Mouse (Mus musculus) erythroblast, embryonic 14.5 days (primary cell): ENCODE results near the gene Tbl1xr1. TPM values are rescaled to one million over a fixed set of nuclear protein-coding genes. Genes with fewer than 3 reads are reported as not detected.

Experiments
- H3K27me3 ChIP-seq: 2 replicates; pipeline ENCODE4 v1.6.1; 2012; ENCODE audit warnings: inconsistent platforms; ENCODE audit not compliant: control insufficient read depth
- H3K36me3 ChIP-seq: 2 replicates; pipeline ENCODE4 v1.6.1; 2012; ENCODE audit warnings: mild to moderate bottlenecking, inconsistent platforms; ENCODE audit not compliant: control insufficient read depth
- H3K4me1 ChIP-seq: 2 replicates; pipeline ENCODE4 v1.6.1; 2012; ENCODE audit warnings: inconsistent platforms; ENCODE audit not compliant: control insufficient read depth
- H3K4me3 ChIP-seq: replicated peaks from 2 replicates; pipeline ENCODE3; 2012; ENCODE audit warnings: moderate library complexity, mild to moderate bottlenecking, inconsistent platforms
- H3K9me3 ChIP-seq: 2 replicates; pipeline ENCODE4 v1.6.1; 2012; ENCODE audit warnings: low read length, inconsistent platforms, mixed read lengths; ENCODE audit not compliant: control insufficient read depth
- GATA1 ChIP-seq: IDR thresholded peaks from 2 replicates; pipeline ENCODE4 v1.6.1; 2012; ENCODE audit warnings: low read length, inconsistent platforms, mixed read lengths
- TAL1 ChIP-seq: IDR thresholded peaks from 3 replicates; pipeline ENCODE4 v1.6.1; 2012; ENCODE audit warnings: low read length, inconsistent platforms, mixed read lengths
- polyA plus RNA-seq: library from polyadenylated mRNA; stranded (reverse); fragments of >175 nt; gene quantifications from 2 replicates; pipeline ENCODE4 v1.2.3, GENCODE M21; 2012

The Tbl1xr1 gene
- polyA plus RNA-seq, 1 experiment: 0.53 TPM

DNA sequence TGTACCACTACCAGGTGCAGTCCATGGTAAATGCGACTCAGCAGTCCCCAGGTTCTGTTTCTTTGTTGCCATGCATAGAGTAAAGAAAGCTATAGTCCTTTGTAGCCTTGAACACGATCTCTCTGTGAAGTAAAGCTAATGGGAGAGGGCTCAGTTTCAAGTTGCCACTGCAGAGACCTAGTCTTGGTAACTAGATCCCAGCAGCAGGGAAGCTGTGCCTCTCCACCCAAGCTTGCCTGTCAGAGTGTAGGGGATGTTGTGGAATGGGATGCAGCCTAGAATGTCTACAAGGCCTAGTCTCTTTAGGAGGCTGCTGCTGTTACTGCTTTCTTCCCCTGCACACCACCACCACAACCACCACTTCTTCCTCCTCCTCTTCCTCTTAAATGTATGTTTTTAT lies 96.0 kb downstream of the Tbl1xr1 start:
- no peak overlapping the region for H3K4me3 ChIP-seq
- H3K27me3 ChIP-seq: no peaks in the 10 kb centered on the region
- no peaks in the 10 kb centered on the region for H3K9me3 ChIP-seq
- no peaks in the 10 kb centered on the region for H3K36me3 ChIP-seq
- no peak for TF ChIP-seq TAL1
- TF ChIP-seq GATA1: no peak
- H3K4me1 ChIP-seq: peaks cover 1% of the 10 kb centered on the region; the same call in 1 of the 2 replicates

GRCm38 (mm10) chr3:22173171-22173570 lies 96.7 kb downstream of the Tbl1xr1 start:
- no peaks in the 10 kb centered on the region for H3K36me3 ChIP-seq
- no peak for TF ChIP-seq TAL1
- TF ChIP-seq GATA1: no peak
- H3K4me3 ChIP-seq: no peak overlapping the region
- H3K9me3 ChIP-seq: no peaks in the 10 kb centered on the region
- H3K27me3 ChIP-seq: no peaks in the 10 kb centered on the region
- H3K4me1 ChIP-seq: peaks cover 1% of the 10 kb centered on the region; the same call in 1 of the 2 replicates

DNA sequence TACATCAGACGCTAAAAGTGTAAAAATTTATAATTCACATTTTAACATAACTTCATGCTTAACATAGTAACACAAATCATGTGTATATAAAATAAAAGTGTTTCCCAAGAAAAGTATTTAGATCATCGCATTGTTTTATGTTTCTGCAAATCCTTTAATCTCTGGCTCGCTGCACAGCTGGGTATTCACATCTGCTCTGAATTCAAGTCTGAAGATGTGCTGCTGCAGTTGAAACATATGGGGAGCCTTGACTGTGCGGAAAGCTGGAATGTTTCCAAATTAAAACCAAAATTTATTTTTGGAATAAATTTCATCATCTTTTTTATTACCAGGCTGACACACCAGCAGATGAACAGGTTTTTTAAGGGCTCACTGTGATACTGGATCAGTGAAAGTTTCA lies 97.8 kb downstream of the Tbl1xr1 start:
- Histone ChIP-seq H3K4me3 (no peak overlapping the region), H3K9me3 (no peaks in the 10 kb centered on the region), H3K36me3 (no peaks in the 10 kb centered on the region), H3K4me1 (peaks cover 1% of the 10 kb centered on the region; the same call in 1 of the 2 replicates), H3K27me3 (no peaks in the 10 kb centered on the region)
- TF ChIP-seq TAL1 (no peak), GATA1 (no peak)

DNA sequence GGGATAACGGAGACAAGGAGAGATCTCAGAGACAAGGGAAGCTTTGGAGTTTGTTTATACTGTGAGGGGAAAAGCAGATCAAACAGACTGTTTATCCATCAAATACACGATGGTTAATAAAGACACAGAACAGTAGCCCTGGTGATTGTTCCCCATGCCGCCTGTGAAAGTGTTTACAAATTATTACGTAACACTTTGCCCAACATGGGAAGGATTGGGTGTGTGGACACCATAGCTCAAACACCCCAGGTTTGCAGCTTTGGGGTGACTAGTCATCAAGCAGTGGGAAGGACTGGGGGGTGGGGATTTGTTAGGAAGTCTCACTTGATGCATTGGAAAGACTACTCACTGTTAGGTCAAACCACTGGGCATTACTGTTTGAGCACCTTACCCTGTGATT lies 103.6 kb downstream of the Tbl1xr1 start:
- no peaks in the 10 kb centered on the region for H3K27me3 ChIP-seq
- H3K36me3 ChIP-seq: no peaks in the 10 kb centered on the region
- H3K9me3 ChIP-seq: no peaks in the 10 kb centered on the region
- no peaks in the 10 kb centered on the region for H3K4me1 ChIP-seq
- TF ChIP-seq TAL1 (no peak), GATA1 (no peak)
- H3K4me3 ChIP-seq: no peak overlapping the region

- H3K4me1 ChIP-seq: no peaks in the 10 kb centered on the region
- no peak for TF ChIP-seq TAL1
- no peak for TF ChIP-seq GATA1
- H3K9me3 ChIP-seq: no peaks in the 10 kb centered on the region
- H3K36me3 ChIP-seq: no peaks in the 10 kb centered on the region
- H3K27me3 ChIP-seq: no peaks in the 10 kb centered on the region
- H3K4me3 ChIP-seq: no peak overlapping the region
These were observed 104.6 kb downstream of the Tbl1xr1 start for GRCm38 (mm10) chr3:22181026-22181425.

GRCm38 (mm10) chr3:22185265-22185664 lies 108.8 kb downstream of the Tbl1xr1 start:
- Histone ChIP-seq H3K9me3 (no peaks in the 10 kb centered on the region), H3K36me3 (peaks cover 8% of the 10 kb centered on the region), H3K4me1 (no peaks in the 10 kb centered on the region), H3K27me3 (no peaks in the 10 kb centered on the region), H3K4me3 (no peak overlapping the region)
- no peak for TF ChIP-seq GATA1
- TF ChIP-seq TAL1: no peak

DNA sequence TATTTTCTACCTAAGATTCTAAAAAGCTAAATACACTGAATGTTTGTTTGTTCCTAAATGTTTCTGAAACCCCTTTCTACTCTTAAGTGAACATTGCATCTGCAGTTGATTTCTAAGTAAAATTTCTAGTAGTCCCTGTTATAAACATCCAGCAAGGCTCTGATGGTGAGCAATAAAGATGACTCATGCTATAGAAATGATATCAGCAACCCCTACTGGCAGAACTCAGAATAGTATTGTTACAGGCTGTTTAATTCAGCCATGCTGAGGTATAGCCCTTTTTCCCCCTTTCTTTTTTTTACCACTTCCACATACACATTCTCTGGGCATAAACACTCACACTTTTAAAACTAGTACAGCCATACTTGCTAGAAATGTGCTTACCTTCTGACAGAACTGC lies 114.0 kb downstream of the Tbl1xr1 start:
- no peaks in the 10 kb centered on the region for H3K4me1 ChIP-seq
- H3K4me3 ChIP-seq: no peak overlapping the region
- peaks cover 33% of the 10 kb centered on the region for H3K36me3 ChIP-seq
- no peaks in the 10 kb centered on the region for H3K27me3 ChIP-seq
- H3K9me3 ChIP-seq: no peaks in the 10 kb centered on the region
- TF ChIP-seq GATA1: no peak
- TF ChIP-seq TAL1: no peak

- TF ChIP-seq TAL1: no peak
- TF ChIP-seq GATA1: no peak
- Histone ChIP-seq H3K4me3 (no peak overlapping the region), H3K36me3 (peaks cover 41% of the 10 kb centered on the region), H3K9me3 (no peaks in the 10 kb centered on the region), H3K4me1 (no peaks in the 10 kb centered on the region), H3K27me3 (no peaks in the 10 kb centered on the region)
These were observed 116.5 kb downstream of the Tbl1xr1 start for GRCm38 (mm10) chr3:22192931-22193330.

GRCm38 (mm10) chr3:22194185-22194856 lies 117.9 kb downstream of the Tbl1xr1 start:
- Histone ChIP-seq H3K36me3 (peaks cover 50% of the 10 kb centered on the region), H3K27me3 (no peaks in the 10 kb centered on the region), H3K4me3 (no peak overlapping the region), H3K9me3 (no peaks in the 10 kb centered on the region), H3K4me1 (no peaks in the 10 kb centered on the region)
- TF ChIP-seq GATA1 (no peak), TAL1 (no peak)

GRCm38 (mm10) chr3:22198802-22199201 lies 122.3 kb downstream of the Tbl1xr1 start:
- no peaks in the 10 kb centered on the region for H3K9me3 ChIP-seq
- H3K27me3 ChIP-seq: no peaks in the 10 kb centered on the region
- no peak overlapping the region for H3K4me3 ChIP-seq
- TF ChIP-seq GATA1 (no peak), TAL1 (no peak)
- H3K36me3 ChIP-seq: peaks cover 35% of the 10 kb centered on the region
- H3K4me1 ChIP-seq: no peaks in the 10 kb centered on the region
